ENCODE assay signal across 8 mouse cellular contexts in the genomic region with DNA sequence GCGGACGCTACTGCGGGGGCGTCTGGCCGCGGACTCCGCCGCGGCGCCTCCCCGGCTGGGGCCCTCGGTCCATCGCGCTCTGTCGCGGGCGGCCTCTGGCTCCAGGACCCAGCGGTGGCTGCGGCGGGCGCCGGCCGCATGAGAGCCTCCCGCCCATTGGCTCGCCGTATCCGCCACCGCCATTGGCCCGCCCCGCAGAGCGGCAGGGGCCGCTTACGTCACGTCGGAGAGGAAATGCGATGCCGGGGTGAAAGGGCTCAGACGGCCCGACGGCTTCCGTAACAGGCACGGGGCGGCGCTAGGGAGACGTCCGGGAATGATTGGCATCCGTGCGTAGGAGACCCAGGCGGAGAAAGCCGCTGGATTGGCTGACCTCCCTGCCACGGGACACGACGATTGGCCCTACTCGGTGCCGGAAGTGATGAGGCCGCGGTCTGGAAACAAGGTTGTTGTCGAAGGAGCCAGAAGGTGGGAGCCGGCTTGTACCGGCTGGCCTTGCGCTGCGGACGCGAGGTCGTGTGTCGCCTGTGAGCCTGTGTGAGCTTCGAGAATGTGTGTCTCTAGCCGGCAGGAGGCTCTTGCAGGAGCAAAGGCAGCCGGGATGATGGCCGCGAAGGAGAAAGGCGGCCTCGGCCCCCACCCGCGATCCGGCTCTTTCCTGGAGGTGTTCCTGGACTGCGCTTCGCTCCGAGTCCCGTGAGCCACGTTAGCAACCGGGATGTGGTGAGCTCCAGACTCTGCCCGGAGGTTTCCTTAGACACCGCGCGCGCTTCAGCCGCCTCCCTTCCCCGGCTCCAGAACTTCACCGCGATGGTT. TPM values are rescaled to one million over a fixed set of nuclear protein-coding genes. Genes with fewer than 3 reads are reported as not detected.
DNase-seq lines count a peak whose midpoint lies in the region; ATAC-seq and TF ChIP-seq lines count a peak whose summit lies in the region.

Ankrd11 (minus strand) TSS at position 120 of the 816 bp plus-strand sequence.

- ATAC-seq in kidney, embryonic 14.5 days (ENCODE audit: low FRiP score, low TSS enrichment) = peak; percentile 97
- peak; percentile 97 for ATAC-seq in limb, embryonic 15.5 days (ENCODE audit: insufficient number of reproducible peaks, low FRiP score, low TSS enrichment, low read depth)

- H3K4me2 ChIP-seq in kidney, embryonic 14.5 days (replicated peaks; ENCODE audit: low read depth, low read length) = peak within 1 kb of the TSS; percentile 71
- peak within 1 kb of the TSS; percentile 65 for H3K4me2 ChIP-seq in limb, embryonic 15.5 days

- H3K36me3 ChIP-seq in kidney, embryonic 14.5 days (ENCODE audit: control insufficient read depth, insufficient read depth, low read length) = no peaks in the 10 kb centered on the region
- peaks cover 11% of the 10 kb centered on the region for H3K36me3 ChIP-seq in limb, embryonic 15.5 days

- H3K4me3 ChIP-seq in bone marrow macrophage, adult 2 months (ENCODE audit: insufficient read depth, low read length) = peak within 1 kb of the TSS; percentile 79
- H3K4me3 ChIP-seq in embryonic fibroblast, embryonic 13.5 days (ENCODE audit: insufficient read depth, low read length) = peak within 1 kb of the TSS; percentile 73
- H3K4me3 ChIP-seq in kidney, embryonic 14.5 days (ENCODE audit: low read length) = peak within 1 kb of the TSS; percentile 100
- H3K4me3 ChIP-seq in limb, embryonic 15.5 days = peak within 1 kb of the TSS; percentile 100

- H3K27me3 ChIP-seq in kidney, embryonic 14.5 days (ENCODE audit: control insufficient read depth, insufficient read depth, low read length) = no peaks in the 10 kb centered on the region
- H3K27me3 ChIP-seq in limb, embryonic 15.5 days = no peaks in the 10 kb centered on the region

- no peaks in the 10 kb centered on the region for H3K9me3 ChIP-seq in kidney, embryonic 14.5 days (ENCODE audit: control insufficient read depth, low read length)
- H3K9me3 ChIP-seq in limb, embryonic 15.5 days = no peaks in the 10 kb centered on the region

- peak within 1 kb of the TSS; percentile 100 for H3K9ac ChIP-seq in kidney, embryonic 14.5 days (ENCODE audit: low read depth, low read length)
- H3K9ac ChIP-seq in limb, embryonic 15.5 days = peak within 1 kb of the TSS; percentile 100

- TF ChIP-seq CTCF in bone marrow macrophage, adult 2 months (IDR thresholded peaks at IDR 0.05; ENCODE audit: low read depth, low read length) = no peak
- no peak for TF ChIP-seq CTCF in embryonic fibroblast, embryonic 13.5 days (IDR thresholded peaks at IDR 0.05; ENCODE audit: borderline replicate concordance, insufficient read depth, low read length)

- WGBS in kidney, embryonic 14.5 days = under 1% methylated on average over 75 of the region's 91 CpGs
- under 1% methylated on average over 90 of the region's 91 CpGs for WGBS in limb, embryonic 15.5 days

- TF ChIP-seq POLR2A in bone marrow macrophage, adult 2 months (IDR thresholded peaks at IDR 0.05; ENCODE audit: borderline replicate concordance, low read depth, low read length) = peak; percentile 88
- TF ChIP-seq POLR2A in embryonic fibroblast, embryonic 13.5 days (IDR thresholded peaks at IDR 0.05; ENCODE audit: low read depth, low read length) = peak; percentile 99

- H3K4me1 ChIP-seq in bone marrow macrophage, adult 2 months (ENCODE audit: control insufficient read depth, insufficient read depth, low read length) = peaks cover 26% of the 10 kb centered on the region
- peaks cover 5% of the 10 kb centered on the region for H3K4me1 ChIP-seq in embryonic fibroblast, embryonic 13.5 days (ENCODE audit: control insufficient read depth, insufficient read depth, low read length)
- peaks cover 27% of the 10 kb centered on the region for H3K4me1 ChIP-seq in kidney, embryonic 14.5 days (ENCODE audit: control insufficient read depth, insufficient read depth, low read length)
- H3K4me1 ChIP-seq in limb, embryonic 15.5 days = peaks cover 29% of the 10 kb centered on the region

- peak; percentile 100 for DNase-seq in A20 (ENCODE audit: low read depth, low spot score)
- peak; percentile 100 for DNase-seq in heart, adult 9 months (ENCODE audit: low spot score in 2 of 2)
- DNase-seq in monocyte, adult 2 months (ENCODE audit: low read depth in 1 of 2, low spot score in 2 of 2) = peak; percentile 99
- peak; percentile 100 for DNase-seq in spleen, postnatal 36 days (ENCODE audit: low spot score in 2 of 2)

- H3K27ac ChIP-seq in bone marrow macrophage, adult 2 months (ENCODE audit: insufficient read depth, low read depth, low read length) = peak within 1 kb of the TSS; percentile 84
- H3K27ac ChIP-seq in embryonic fibroblast, embryonic 13.5 days (ENCODE audit: insufficient read depth, low read length) = peak within 1 kb of the TSS; percentile 87
- peak within 1 kb of the TSS; percentile 96 for H3K27ac ChIP-seq in kidney, embryonic 14.5 days (ENCODE audit: low read depth, low read length)
- peak within 1 kb of the TSS; percentile 99 for H3K27ac ChIP-seq in limb, embryonic 15.5 days

RNA-seq across cellular contexts. Expression of gene Ankrd11, which starts in this region (rescaled TPM):
- polyA plus RNA-seq in bone marrow macrophage, adult 2 months (2012; ENCODE audit: insufficient read depth, insufficient read length, missing spikeins) = 76.2 and 79.2 TPM in 2 replicates
- 76.2 and 83.5 TPM in 2 replicates for polyA plus RNA-seq in embryonic fibroblast, embryonic 13.5 days (2011; ENCODE audit: insufficient read length, low read depth, missing spikeins)
- polyA plus RNA-seq in kidney, embryonic 14.5 days (2014; fragmentation: Nextera tagmentation; extraction: Ambion mirVana) = 44.3 and 55.5 TPM in 2 replicates
- polyA plus RNA-seq in limb, embryonic 15.5 days (2015; fragmentation: Nextera tagmentation; extraction: Ambion mirVana) = 44.8 and 45.3 TPM in 2 replicates

Comparison
In these comparisons a context has a peak if more than half of its experiments do, and no peak if none do; other contexts are left out.
1. Peak in every context shown above with its lines: DNase-seq, ATAC-seq, H3K4me3 ChIP-seq and H3K27ac ChIP-seq.